Mouse (Mus musculus): Measurements from ENCODE around the gene Rab40c.

DNA sequence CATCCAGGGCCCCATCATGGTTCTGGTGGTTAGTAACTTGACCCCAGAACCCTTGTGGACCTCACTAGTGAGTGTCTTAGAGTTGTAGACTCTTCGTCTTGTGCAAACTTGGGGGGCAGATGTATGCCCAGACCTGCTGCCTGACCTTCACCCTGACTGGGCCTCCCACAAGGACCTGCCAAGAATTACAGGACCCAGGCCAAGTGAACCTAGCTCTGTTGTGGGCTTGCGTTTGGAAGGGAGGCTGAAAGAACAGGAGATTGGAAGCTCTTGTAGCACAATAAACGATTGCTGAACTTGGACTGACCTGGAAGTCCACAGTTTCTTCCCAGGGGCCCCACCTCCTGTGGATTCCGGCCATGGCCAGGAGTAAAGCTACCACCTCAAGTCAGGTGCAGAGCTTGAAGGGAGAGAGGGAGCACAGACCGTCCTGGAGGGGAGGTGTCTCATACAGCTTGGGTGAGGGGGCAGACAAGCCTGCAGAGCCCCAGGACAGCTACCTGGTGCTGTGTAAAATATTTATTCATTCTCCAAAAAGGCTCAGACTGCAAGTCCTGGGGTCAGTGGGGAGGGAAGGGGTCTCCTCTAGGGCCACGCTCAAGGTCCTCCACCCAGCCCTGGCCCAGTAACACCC is 85.4 kb downstream of the Rab40c start:
- TF ChIP-seq EP300 (IDR thresholded peaks at IDR 0.05; ENCODE audit: low read depth), result no peak
- TF ChIP-seq CTCF (IDR thresholded peaks at IDR 0.05; ENCODE audit: low read depth), result no peak
